8 mouse cellular contexts compared by ENCODE assay signal in the genomic region with DNA sequence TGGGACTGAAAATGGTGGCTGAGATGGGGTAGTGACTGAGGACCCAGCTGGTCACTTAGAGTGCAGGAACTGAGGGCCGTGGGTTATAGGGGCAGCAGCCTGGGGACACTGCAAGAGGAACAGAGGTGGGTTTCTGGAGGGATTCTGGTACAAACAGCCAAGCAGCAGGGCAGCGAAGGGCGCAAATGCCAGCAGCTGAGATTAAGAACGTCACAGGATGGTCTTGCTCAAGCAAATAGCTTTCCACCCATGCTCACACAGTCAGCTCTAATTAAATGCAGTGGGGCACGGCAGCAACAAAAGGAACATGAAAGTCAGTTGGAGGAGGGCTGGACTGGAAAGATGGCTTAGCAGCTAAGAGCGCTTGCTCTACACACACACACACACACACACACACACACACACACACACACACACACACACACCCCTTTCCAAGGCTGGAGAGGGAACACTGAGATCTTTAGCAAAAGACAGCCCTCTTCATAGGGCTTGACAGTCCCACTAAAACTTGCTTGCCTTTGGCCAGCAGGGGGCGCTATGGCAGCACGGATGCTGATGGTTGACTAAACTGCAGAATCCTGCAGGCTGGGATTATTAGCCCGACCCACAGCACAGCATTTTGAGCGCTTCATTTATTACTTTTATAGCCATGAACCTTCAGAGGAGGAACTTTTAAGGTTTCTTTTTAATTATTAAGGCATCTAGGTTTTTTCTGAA. TPM values are rescaled to one million over a fixed set of nuclear protein-coding genes. Genes with fewer than 3 reads are reported as not detected.
DNase-seq lines count a peak whose midpoint lies in the region; ATAC-seq and TF ChIP-seq lines count a peak whose summit lies in the region.

No protein-coding gene starts in this region.

- H3K4me1 ChIP-seq in hindbrain, postnatal 0 days (ENCODE audit: insufficient read depth, low read length), result no peaks in the 10 kb centered on the region

- H3K9me3 ChIP-seq in hindbrain, postnatal 0 days (ENCODE audit: low read length), result no peaks in the 10 kb centered on the region

- TF ChIP-seq CTCF in hindbrain, postnatal 0 days (IDR thresholded peaks at IDR 0.05; ENCODE audit: low read depth), result peak; percentile 98

- no peaks in the 10 kb centered on the region for H3K36me3 ChIP-seq in hindbrain, postnatal 0 days (ENCODE audit: insufficient read depth, low read length)

- H3K4me3 ChIP-seq in hindbrain, postnatal 0 days (ENCODE audit: low read length), result no peak overlapping the region

- H3K27ac ChIP-seq in hindbrain, postnatal 0 days, result no peak overlapping the region

- ATAC-seq in hindbrain, postnatal 0 days, result peak; percentile 90
- ATAC-seq in megakaryocyte, adult 5-6 weeks (ENCODE audit: poor library complexity, severe bottlenecking), result peak; percentile 82

- 18% methylated on average over 10 of the region's 10 CpGs for WGBS in hindbrain, postnatal 0 days

- H3K9ac ChIP-seq in hindbrain, postnatal 0 days (replicated peaks; ENCODE audit: low read length), result no peak overlapping the region

- 0 out of 2 replicates have a peak overlapping the region, but pooled peaks have one; percentile 13 for H3K4me2 ChIP-seq in hindbrain, postnatal 0 days (ENCODE audit: low read depth, low read length)

- H3K27me3 ChIP-seq in hindbrain, postnatal 0 days (ENCODE audit: insufficient read depth, low read length), result no peaks in the 10 kb centered on the region

- DNase-seq in ZHBTc4 (ENCODE audit: low read depth, low spot score), result peak; percentile 91
- DNase-seq in cerebellum, postnatal 4 days (ENCODE audit: low spot score in 2 of 2), result peak; percentile 93 to 97
- DNase-seq in gastrocnemius, adult 18-20 months (ENCODE audit: low spot score), result peak; percentile 76
- peak; percentile 95 for DNase-seq in hindbrain, postnatal 0 days (ENCODE audit: low spot score)
- peak; percentile 91 to 96 for DNase-seq in left cerebral cortex, adult 18-20 months (ENCODE audit: low spot score in 2 of 2)
- peak; percentile 88 to 96 for DNase-seq in right cerebral cortex, adult 2 months (ENCODE audit: low spot score in 2 of 2)
- DNase-seq in urinary bladder, adult 2 months (ENCODE audit: low spot score), result peak; percentile 95

RNA-seq across cellular contexts. Expression of gene Slc35f5, which starts 46.9 kb away (rescaled TPM):
- total RNA-seq in gastrocnemius, adult 18-20 months (2021), result 10 to 100 TPM; 17.7 to 42.4 TPM
- total RNA-seq in hindbrain, postnatal 0 days (2014; rRNA removed), result 16.4 and 17.9 TPM in 2 replicates
- 34.7 and 35.1 TPM in 2 replicates for polyA plus RNA-seq in hindbrain, postnatal 0 days (2015; fragmentation: Nextera tagmentation; extraction: Ambion mirVana)
- 10 to 100 TPM; 20.8 to 23.6 TPM for total RNA-seq in left cerebral cortex, adult 18-20 months (2021)
- total RNA-seq in megakaryocyte, adult 5-6 weeks (2015), result 13.0 and 14.5 TPM in 2 replicates
- 7.1 and 8.1 TPM in 2 replicates for total RNA-seq in megakaryocyte, adult 5-6 weeks (2017)
- polyA plus RNA-seq in urinary bladder, adult 2 months (2012; rRNA removed), result 102 and 127 TPM in 2 replicates
